Mouse (Mus musculus): ENCODE data around the gene Gzmm. TPM values are rescaled to one million over a fixed set of nuclear protein-coding genes. Genes with fewer than 3 reads are reported as not detected.

The Gzmm gene
- polyA plus RNA-seq, 1 experiment from 2014 or later: 0.65 TPM

- peak overlapping the region; percentile 92 for H3K4me2 ChIP-seq (replicated peaks)
- peak overlapping the region; percentile 74 for H3K4me3 ChIP-seq
- H3K36me3 ChIP-seq: peaks cover 38% of the 10 kb centered on the region
- WGBS: 8% methylated on average over 10 of the region's 10 CpGs
- peak overlapping the region; percentile 76 for H3K9ac ChIP-seq
- H3K27ac ChIP-seq: no peak overlapping the region
- no peaks in the 10 kb centered on the region for H3K27me3 ChIP-seq (replicated peaks)
- no peak for ATAC-seq (ENCODE audit: low FRiP score, low read depth)
- no peaks in the 10 kb centered on the region for H3K9me3 ChIP-seq
- H3K4me1 ChIP-seq: peaks cover 25% of the 10 kb centered on the region
Observed at GRCm38 (mm10) chr10:79682916-79683582, 5.8 kb upstream of the Gzmm start.

GRCm38 (mm10) chr10:79683726-79684640 lies 4.8 kb upstream of the Gzmm start:
- 94% methylated on average over 6 of the region's 6 CpGs for WGBS
- Histone ChIP-seq H3K27me3 (replicated peaks) (no peaks in the 10 kb centered on the region), H3K4me1 (peaks cover 25% of the 10 kb centered on the region), H3K9ac (peak overlapping the region; percentile 76; the same call in 1 of the 2 replicates), H3K27ac (no peak overlapping the region), H3K36me3 (peaks cover 48% of the 10 kb centered on the region), H3K4me3 (no peak overlapping the region), H3K9me3 (no peaks in the 10 kb centered on the region), H3K4me2 (replicated peaks) (peak overlapping the region; percentile 92)
- no peak for ATAC-seq (ENCODE audit: low FRiP score, low read depth)

GRCm38 (mm10) chr10:79684770-79685600 lies 3.8 kb upstream of the Gzmm start:
- Histone ChIP-seq H3K9ac (no peak overlapping the region), H3K36me3 (peaks cover 52% of the 10 kb centered on the region), H3K4me2 (replicated peaks) (no peak overlapping the region), H3K4me3 (no peak overlapping the region), H3K27ac (no peak overlapping the region), H3K9me3 (no peaks in the 10 kb centered on the region), H3K4me1 (peaks cover 25% of the 10 kb centered on the region), H3K27me3 (replicated peaks) (no peaks in the 10 kb centered on the region)
- ATAC-seq (ENCODE audit: low FRiP score, low read depth): no peak
- 95% methylated on average over 25 of the region's 25 CpGs for WGBS

- peaks cover 52% of the 10 kb centered on the region for H3K36me3 ChIP-seq
- H3K4me1 ChIP-seq: peaks cover 16% of the 10 kb centered on the region
- no peak overlapping the region for H3K9ac ChIP-seq
- no peak overlapping the region for H3K4me2 ChIP-seq (replicated peaks)
- no peaks in the 10 kb centered on the region for H3K9me3 ChIP-seq
- ATAC-seq (ENCODE audit: low FRiP score, low read depth): no peak
- no peak overlapping the region for H3K4me3 ChIP-seq
- WGBS: 88% methylated on average over 2 of the region's 2 CpGs
- H3K27me3 ChIP-seq (replicated peaks): no peaks in the 10 kb centered on the region
- no peak overlapping the region for H3K27ac ChIP-seq
Observed at GRCm38 (mm10) chr10:79686219-79686618, 2.6 kb upstream of the Gzmm start.

- Histone ChIP-seq H3K9me3 (no peaks in the 10 kb centered on the region), H3K27me3 (replicated peaks) (no peaks in the 10 kb centered on the region), H3K4me2 (replicated peaks) (no peak overlapping the region), H3K9ac (no peak overlapping the region), H3K4me1 (peaks cover 15% of the 10 kb centered on the region), H3K36me3 (peaks cover 52% of the 10 kb centered on the region), H3K27ac (no peak overlapping the region), H3K4me3 (no peak overlapping the region)
- no peak for ATAC-seq (ENCODE audit: low FRiP score, low read depth)
- WGBS: 93% methylated on average over 1 of the region's 1 CpGs
Observed at GRCm38 (mm10) chr10:79686691-79687090, 2.1 kb upstream of the Gzmm start.

- Histone ChIP-seq H3K4me2 (replicated peaks) (no peak overlapping the region), H3K9ac (no peak overlapping the region), H3K27ac (no peak overlapping the region), H3K36me3 (peaks cover 52% of the 10 kb centered on the region), H3K9me3 (0 out of 2 replicates have a peak, but pooled peaks cover 3% of the 10 kb centered on the region), H3K4me1 (peaks cover 15% of the 10 kb centered on the region), H3K27me3 (replicated peaks) (no peaks in the 10 kb centered on the region), H3K4me3 (no peak overlapping the region)
- no peak for ATAC-seq (ENCODE audit: low FRiP score, low read depth)
- 97% methylated on average over 6 of the region's 6 CpGs for WGBS
Observed at GRCm38 (mm10) chr10:79687513-79687912, 1.3 kb upstream of the Gzmm start.

- no peak overlapping the region for H3K27ac ChIP-seq
- 0 out of 2 replicates have a peak, but pooled peaks cover under 1% of the 10 kb centered on the region for H3K4me1 ChIP-seq
- H3K9ac ChIP-seq: no peak overlapping the region
- no peaks in the 10 kb centered on the region for H3K27me3 ChIP-seq (replicated peaks)
- H3K36me3 ChIP-seq: peaks cover 52% of the 10 kb centered on the region
- 0 out of 2 replicates have a peak, but pooled peaks cover 3% of the 10 kb centered on the region for H3K9me3 ChIP-seq
- H3K4me2 ChIP-seq (replicated peaks): no peak overlapping the region
- H3K4me3 ChIP-seq: no peak overlapping the region
- 89% methylated on average over 3 of the region's 3 CpGs for WGBS
- ATAC-seq (ENCODE audit: low FRiP score, low read depth): no peak
Observed at GRCm38 (mm10) chr10:79689178-79689577, 358 bp downstream of the Gzmm start.

- Histone ChIP-seq H3K4me1 (0 out of 2 replicates have a peak, but pooled peaks cover 4% of the 10 kb centered on the region), H3K4me2 (replicated peaks) (no peak overlapping the region), H3K4me3 (no peak overlapping the region), H3K27me3 (replicated peaks) (no peaks in the 10 kb centered on the region), H3K27ac (no peak overlapping the region), H3K9ac (no peak overlapping the region), H3K36me3 (peaks cover 24% of the 10 kb centered on the region), H3K9me3 (0 out of 2 replicates have a peak, but pooled peaks cover 3% of the 10 kb centered on the region)
- 97% methylated on average over 2 of the region's 2 CpGs for WGBS
- no peak for ATAC-seq (ENCODE audit: low FRiP score, low read depth)
Observed at GRCm38 (mm10) chr10:79691986-79692548, 3.2 kb downstream of the Gzmm start.

- no peak for ATAC-seq (ENCODE audit: low FRiP score, low read depth)
- Histone ChIP-seq H3K27me3 (replicated peaks) (no peaks in the 10 kb centered on the region), H3K9me3 (0 out of 2 replicates have a peak, but pooled peaks cover 3% of the 10 kb centered on the region), H3K4me2 (replicated peaks) (no peak overlapping the region), H3K9ac (no peak overlapping the region), H3K4me1 (0 out of 2 replicates have a peak, but pooled peaks cover 4% of the 10 kb centered on the region), H3K4me3 (no peak overlapping the region), H3K36me3 (peaks cover 7% of the 10 kb centered on the region), H3K27ac (no peak overlapping the region)
- 77% methylated on average over 12 of the region's 12 CpGs for WGBS
Observed at GRCm38 (mm10) chr10:79693580-79694378, 5.0 kb downstream of the Gzmm start.

GRCm38 (mm10) chr10:79694379-79694655 lies 5.5 kb downstream of the Gzmm start:
- ATAC-seq (ENCODE audit: low FRiP score, low read depth): no peak
- Histone ChIP-seq H3K9ac (no peak overlapping the region), H3K36me3 (peaks cover 1% of the 10 kb centered on the region), H3K4me3 (no peak overlapping the region), H3K4me2 (replicated peaks) (no peak overlapping the region), H3K27me3 (replicated peaks) (no peaks in the 10 kb centered on the region), H3K9me3 (0 out of 2 replicates have a peak, but pooled peaks cover 3% of the 10 kb centered on the region), H3K27ac (no peak overlapping the region), H3K4me1 (0 out of 2 replicates have a peak, but pooled peaks cover 4% of the 10 kb centered on the region)
- WGBS: 83% methylated on average over 6 of the region's 6 CpGs
